ENCODE assay signal across 8 mouse cellular contexts in the genomic region with DNA sequence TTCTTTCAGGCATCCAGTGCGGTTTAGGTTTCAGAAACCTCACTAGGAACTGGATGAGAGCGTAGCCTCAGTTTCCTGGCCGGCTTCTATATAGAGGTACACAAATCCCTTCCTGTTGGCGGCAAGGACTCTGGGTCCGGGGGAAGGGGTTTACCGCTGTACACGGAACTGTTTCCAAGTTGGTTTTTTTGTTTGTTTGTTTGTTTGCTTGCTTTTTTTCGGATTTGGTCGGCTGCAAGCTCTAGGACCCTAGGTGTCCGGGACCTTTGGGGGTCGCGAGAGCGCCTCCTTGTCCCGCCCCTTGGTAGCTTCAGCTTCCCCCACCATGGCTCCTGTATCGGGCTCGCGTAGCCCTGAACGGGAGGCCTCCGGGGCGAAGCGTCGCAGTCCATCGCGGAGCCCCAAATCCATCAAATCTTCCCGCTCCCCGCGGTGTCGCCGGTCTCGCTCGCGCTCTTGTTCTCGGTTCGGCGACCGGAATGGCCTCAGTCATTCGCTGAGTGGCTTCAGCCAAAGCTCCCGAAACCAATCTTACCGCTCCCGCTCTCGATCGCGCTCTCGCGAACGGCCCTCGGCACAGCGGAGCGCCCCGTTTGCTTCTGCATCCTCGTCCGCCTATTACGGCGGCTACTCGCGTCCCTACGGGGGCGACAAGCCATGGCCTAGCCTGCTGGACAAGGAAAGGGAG. TPM values are rescaled to one million over a fixed set of nuclear protein-coding genes. Genes with fewer than 3 reads are reported as not detected.
DNase-seq lines count a peak whose midpoint lies in the region; ATAC-seq and TF ChIP-seq lines count a peak whose summit lies in the region.

A gene (plus strand): TSS at position 125 of the 688 bp plus-strand sequence.

- TF ChIP-seq CTCF in E14TG2a.4 (conservative IDR thresholded peaks at IDR 0.05; ENCODE audit: low read length) = no peak

- peak within 1 kb of the TSS; percentile 71 for H3K27ac ChIP-seq in forebrain, embryonic 12.5 days
- H3K27ac ChIP-seq in neural tube, embryonic 15.5 days (replicated peaks) = peak within 1 kb of the TSS; percentile 76

- H3K4me1 ChIP-seq in E14TG2a.4 (replicated peaks; ENCODE audit: low read depth, low read length) = 0 out of 2 replicates have a peak, but pooled peaks cover 7% of the 10 kb centered on the region
- peaks cover 11% of the 10 kb centered on the region for H3K4me1 ChIP-seq in forebrain, embryonic 12.5 days
- peaks cover 13% of the 10 kb centered on the region for H3K4me1 ChIP-seq in neural tube, embryonic 15.5 days

- intact Hi-C loops in heart, postnatal 10 days (cut with DNase I) = loop anchor here (2.0 kb wide), 1 partner anchor 16 kb away; a partner anchor contains a TSS

- H3K9me3 ChIP-seq in E14TG2a.4 (ENCODE audit: low read length) = no peaks in the 10 kb centered on the region
- no peaks in the 10 kb centered on the region for H3K9me3 ChIP-seq in forebrain, embryonic 12.5 days
- H3K9me3 ChIP-seq in neural tube, embryonic 15.5 days (replicated peaks) = no peaks in the 10 kb centered on the region

- peaks cover 3% of the 10 kb centered on the region; the same call in 1 of the 2 replicates for H3K36me3 ChIP-seq in E14TG2a.4 (ENCODE audit: insufficient read depth, low read length)
- no peaks in the 10 kb centered on the region for H3K36me3 ChIP-seq in forebrain, embryonic 12.5 days (replicated peaks)
- no peaks in the 10 kb centered on the region for H3K36me3 ChIP-seq in neural tube, embryonic 15.5 days

- peak; percentile 92 for ATAC-seq in forebrain, embryonic 12.5 days (ENCODE audit: low FRiP score)
- peak; percentile 92 for ATAC-seq in neural tube, embryonic 15.5 days (ENCODE audit: low FRiP score)

- DNase-seq in c-Kit-positive CD71-positive TER-119-positive erythroid progenitor cells, embryonic 14.5 days (ENCODE audit: low spot score) = peak; percentile 80
- peak; percentile 79 to 82 for DNase-seq in heart, postnatal 10 days
- peak; percentile 73 for DNase-seq in layer of hippocampus, adult 11-12 months (ENCODE audit: low spot score)
- peak; percentile 71 for DNase-seq in lung, adult 18-20 months
- DNase-seq in testis, postnatal 14 days (ENCODE audit: low spot score) = peak; percentile 80

- 12% methylated on average over 50 of the region's 58 CpGs for WGBS in forebrain, embryonic 12.5 days
- 23% methylated on average over 58 of the region's 58 CpGs for WGBS in neural tube, embryonic 15.5 days

- H3K4me3 ChIP-seq in E14TG2a.4 (replicated peaks; ENCODE audit: low read length) = peak within 1 kb of the TSS; percentile 83
- peak within 1 kb of the TSS; percentile 60 for H3K4me3 ChIP-seq in forebrain, embryonic 12.5 days (replicated peaks)
- peak within 1 kb of the TSS; percentile 61 for H3K4me3 ChIP-seq in neural tube, embryonic 15.5 days (replicated peaks)

- peak within 1 kb of the TSS; percentile 68 for H3K9ac ChIP-seq in forebrain, embryonic 12.5 days
- H3K9ac ChIP-seq in neural tube, embryonic 15.5 days (replicated peaks) = peak within 1 kb of the TSS; percentile 62

- peak within 1 kb of the TSS; percentile 56 for H3K4me2 ChIP-seq in forebrain, embryonic 12.5 days
- peak within 1 kb of the TSS; percentile 55 for H3K4me2 ChIP-seq in neural tube, embryonic 15.5 days

- H3K27me3 ChIP-seq in E14TG2a.4 (ENCODE audit: insufficient read depth, low read length) = no peaks in the 10 kb centered on the region
- H3K27me3 ChIP-seq in forebrain, embryonic 12.5 days = no peaks in the 10 kb centered on the region
- no peaks in the 10 kb centered on the region for H3K27me3 ChIP-seq in neural tube, embryonic 15.5 days (replicated peaks)

RNA-seq across cellular contexts. Expression of the gene that starts here (rescaled TPM):
- polyA plus RNA-seq in forebrain, embryonic 12.5 days (2016; fragmentation: Nextera tagmentation; extraction: Ambion mirVana) = 25.5 and 27.2 TPM in 2 replicates
- total RNA-seq in heart, postnatal 10 days (2021) = 10 to 100 TPM; 10.7 to 12.2 TPM
- polyA plus RNA-seq in neural tube, embryonic 15.5 days (2015; fragmentation: Nextera tagmentation; extraction: Ambion mirVana) = 22.1 and 22.2 TPM in 2 replicates

Comparison
In these comparisons a context has a peak if more than half of its experiments do, and no peak if none do; other contexts are left out.
1. Peak in every context shown above with its lines: DNase-seq, ATAC-seq, H3K4me3 ChIP-seq and H3K27ac ChIP-seq.